Mouse (Mus musculus) testis, postnatal 14 days (tissue): ENCODE measurements around the gene Rpl19.

ENCODE experiments used
- DNase-seq: peaks from one replicate; pipeline ENCODE4 v3.0.0; 2021; ENCODE audit warnings: low spot score

The Rpl19 gene

GRCm38 (mm10) chr11:98022555-98023371 lies 3.7 kb upstream of the Rpl19 start, which contains the start of gene Cacnb1:
Gene Cacnb1, minus strand, starts transcription at chr11:98023034.
- DNase-seq: peak; percentile 51

- no peak for DNase-seq
These were observed 2.0 kb upstream of the Rpl19 start for GRCm38 (mm10) chr11:98024516-98024915.

GRCm38 (mm10) chr11:98026248-98026569 lies 301 bp upstream of the Rpl19 start:
- DNase-seq: no peak

GRCm38 (mm10) chr11:98027297-98027688 lies 783 bp downstream of the Rpl19 start:
- DNase-seq: no peak

GRCm38 (mm10) chr11:98027785-98028184 lies 1.3 kb downstream of the Rpl19 start:
- no peak for DNase-seq

- DNase-seq: no peak
These were observed 4.4 kb downstream of the Rpl19 start for GRCm38 (mm10) chr11:98030701-98031442.

- DNase-seq: peak; percentile 48
These were observed 4.9 kb downstream of the Rpl19 start for GRCm38 (mm10) chr11:98031443-98031770.

GRCm38 (mm10) chr11:98034061-98034460 lies 7.6 kb downstream of the Rpl19 start:
- no peak for DNase-seq

GRCm38 (mm10) chr11:98034840-98035239 lies 8.3 kb downstream of the Rpl19 start:
- no peak for DNase-seq

- peak; percentile 46 for DNase-seq
These were observed 9.5 kb downstream of the Rpl19 start for GRCm38 (mm10) chr11:98035977-98036377.

- no peak for DNase-seq
These were observed 11.4 kb downstream of the Rpl19 start for GRCm38 (mm10) chr11:98037871-98038270.

- DNase-seq: no peak
These were observed 14.5 kb downstream of the Rpl19 start for GRCm38 (mm10) chr11:98040975-98041374.

- DNase-seq: no peak
These were observed 16.2 kb downstream of the Rpl19 start for GRCm38 (mm10) chr11:98042741-98043140.

- DNase-seq: no peak
These were observed 17.6 kb downstream of the Rpl19 start for GRCm38 (mm10) chr11:98044074-98044473.

GRCm38 (mm10) chr11:98045596-98045995 lies 19.1 kb downstream of the Rpl19 start:
- DNase-seq: no peak

GRCm38 (mm10) chr11:98046466-98046865 lies 20.0 kb downstream of the Rpl19 start:
- peak; percentile 71 for DNase-seq

- no peak for DNase-seq
These were observed 21.2 kb downstream of the Rpl19 start for GRCm38 (mm10) chr11:98047745-98048144.

GRCm38 (mm10) chr11:98049672-98050519 lies 23.4 kb downstream of the Rpl19 start:
- no peak for DNase-seq

- DNase-seq: no peak
These were observed 24.0 kb downstream of the Rpl19 start for GRCm38 (mm10) chr11:98050520-98050815.

GRCm38 (mm10) chr11:98050940-98051339 lies 24.4 kb downstream of the Rpl19 start:
- DNase-seq: no peak

GRCm38 (mm10) chr11:98051611-98052128 lies 25.2 kb downstream of the Rpl19 start:
- DNase-seq: no peak

- DNase-seq: no peak
These were observed 25.8 kb downstream of the Rpl19 start for GRCm38 (mm10) chr11:98052129-98052988.
